Mouse (Mus musculus): Measurements from ENCODE around the gene Htra3. TPM values are rescaled to one million over a fixed set of nuclear protein-coding genes. Genes with fewer than 3 reads are reported as not detected.

Htra3 gene
- polyA plus RNA-seq, 1 experiment from 2014 or later, result 16.2 TPM

- H3K4me2 ChIP-seq, result no peak overlapping the region
- 85% methylated on average over 7 of the region's 7 CpGs for WGBS
These were observed 72.8 kb downstream of the Htra3 start for GRCm38 (mm10) chr5:35606800-35607199.

GRCm38 (mm10) chr5:35605355-35605754, 74.2 kb downstream of the Htra3 start:
- peaks cover 30% of the 10 kb centered on the region for H3K4me1 ChIP-seq (replicated peaks)
- no peak overlapping the region for H3K9ac ChIP-seq
- H3K4me2 ChIP-seq, result no peak overlapping the region
- no peak overlapping the region for H3K4me3 ChIP-seq
- no peak for ATAC-seq (ENCODE audit: low read depth)
- peaks cover 56% of the 10 kb centered on the region for H3K36me3 ChIP-seq
- 85% methylated on average over 7 of the region's 7 CpGs for WGBS
- no peaks in the 10 kb centered on the region for H3K27me3 ChIP-seq
- no peak overlapping the region for H3K27ac ChIP-seq (replicated peaks)
- H3K9me3 ChIP-seq, result no peaks in the 10 kb centered on the region

More at GRCm38 (mm10) chr5:35606800-35607199, 72.8 kb downstream of the Htra3 start:
- Histone ChIP-seq H3K36me3 (peaks cover 44% of the 10 kb centered on the region), H3K9me3 (no peaks in the 10 kb centered on the region), H3K4me1 (replicated peaks) (peaks cover 30% of the 10 kb centered on the region), H3K9ac (no peak overlapping the region), H3K27ac (replicated peaks) (no peak overlapping the region), H3K4me3 (no peak overlapping the region), H3K27me3 (no peaks in the 10 kb centered on the region)
- ATAC-seq (ENCODE audit: low read depth), result no peak

Other genes with a start within 250 kb of the Htra3 start
- 2.3 and 2.9 TPM in 2 replicates for gene Cpz, start 154.1 kb downstream of the Htra3 start, polyA plus RNA-seq (2015; fragmentation: Nextera tagmentation; extraction: Ambion mirVana)
- 6.2 and 6.8 TPM in 2 replicates for gene Trmt44, start 104.7 kb downstream of the Htra3 start, polyA plus RNA-seq (2015; fragmentation: Nextera tagmentation; extraction: Ambion mirVana)
- 14.5 and 18.5 TPM in 2 replicates for gene Acox3, start 96.7 kb downstream of the Htra3 start, polyA plus RNA-seq (2015; fragmentation: Nextera tagmentation; extraction: Ambion mirVana)
- 3.1 and 4.2 TPM in 2 replicates for gene Sh3tc1, start 60.2 kb upstream of the Htra3 start, polyA plus RNA-seq (2015; fragmentation: Nextera tagmentation; extraction: Ambion mirVana)
- gene Ablim2, start 78.1 kb upstream of the Htra3 start, polyA plus RNA-seq (2015; fragmentation: Nextera tagmentation; extraction: Ambion mirVana), result 9.8 and 10.3 TPM in 2 replicates
- 92.2 and 99.6 TPM in 2 replicates for gene Afap1, start 213.5 kb upstream of the Htra3 start, polyA plus RNA-seq (2015; fragmentation: Nextera tagmentation; extraction: Ambion mirVana)